Mouse (Mus musculus) mature B cell (primary cell): Measurements from ENCODE around the gene Gm13199.

Experiments
- in situ Hi-C: fragments of 300-500 bp; cut with MboI; formaldehyde crosslinking; loops from 2 replicates; pipeline ENCODE4 v1.14.3; 2019

Gene Gm13199

GRCm38 (mm10) chr2:5821264-5821663, 41.5 kb downstream of the Gm13199 start:
- in situ Hi-C loops: no loop called here
